Mouse (Mus musculus): ENCODE results near the gene Nbdy. TPM values are rescaled to one million over a fixed set of nuclear protein-coding genes. Genes with fewer than 3 reads are reported as not detected.

The Nbdy gene
- polyA plus RNA-seq, 1 experiment from 2014 or later, result 68.7 TPM

Other genes starting within 250 kb of the Nbdy start
- gene Ubqln2, start 225.4 kb upstream of the Nbdy start, polyA plus RNA-seq (2016; fragmentation: Nextera tagmentation; extraction: Ambion mirVana), result 18.5 and 20.3 TPM in 2 replicates
- not detected in 2 replicates for gene Cypt3, start 165.0 kb upstream of the Nbdy start, polyA plus RNA-seq (2016; fragmentation: Nextera tagmentation; extraction: Ambion mirVana)
- gene Kctd12b, start 27.2 kb upstream of the Nbdy start, polyA plus RNA-seq (2016; fragmentation: Nextera tagmentation; extraction: Ambion mirVana), result 3.8 and 4.1 TPM in 2 replicates
- gene Spin2c, start 108.6 kb downstream of the Nbdy start, polyA plus RNA-seq (2016; fragmentation: Nextera tagmentation; extraction: Ambion mirVana), result 7.1 and 9.1 TPM in 2 replicates